Mouse (Mus musculus): ENCODE measurements around the gene Olfr654.

- TF ChIP-seq MYOG (IDR thresholded peaks at IDR 0.05; ENCODE audit: control insufficient read depth in 1 of 3, insufficient read depth in 1 of 3, insufficient read length in 2 of 3, low read depth in 2 of 3) (no peak), TCF3 (IDR thresholded peaks at IDR 0.05; ENCODE audit: insufficient read length, low read depth) (no peak), POLR2A (IDR thresholded peaks at IDR 0.05; ENCODE audit: insufficient read length, low read depth) (no peak), USF1 (IDR thresholded peaks at IDR 0.05; ENCODE audit: low read depth) (no peak), CEBPB (IDR thresholded peaks at IDR 0.05; ENCODE audit: insufficient read depth, poor library complexity, severe bottlenecking) (no peak), POLR2AphosphoS2 (IDR thresholded peaks at IDR 0.05; ENCODE audit: insufficient read length, low read depth) (no peak), MAX (IDR thresholded peaks at IDR 0.05; ENCODE audit: low read depth) (no peak), TCF12 (IDR thresholded peaks at IDR 0.05; ENCODE audit: insufficient read depth, poor library complexity, severe bottlenecking) (no peak), E2F4 (IDR thresholded peaks at IDR 0.05; ENCODE audit: insufficient read depth) (no peak), MYOD1 (IDR thresholded peaks at IDR 0.05; ENCODE audit: control insufficient read depth in 1 of 3, insufficient read length in 2 of 3, low read depth in 2 of 3) (no peak), REST (IDR thresholded peaks at IDR 0.05; ENCODE audit: insufficient read depth, insufficient read length) (no peak)
These were observed 37.0 kb upstream of the Olfr654 start, which contains the start of gene Olfr651 for GRCm38 (mm10) chr7:104549833-104550232.

All from myocyte (in vitro differentiated cells).